Mouse (Mus musculus) layer of hippocampus, postnatal 25 days (tissue): Measurements from ENCODE around the gene 1190002N15Rik. TPM values are rescaled to one million over a fixed set of nuclear protein-coding genes. Genes with fewer than 3 reads are reported as not detected.

Source experiments
- total RNA-seq, 2 experiments: library from RNA; stranded (reverse); gene quantifications; 2 replicates each; pipeline ENCODE4 v1.2.3; 2021

Gene 1190002N15Rik
- total RNA-seq, 2 experiments from 2014 or later: 19.2 to 21.7 TPM

Other genes with a start within 250 kb of the 1190002N15Rik start
- 10 to 100 TPM; 12.3 to 18.0 TPM for gene Slc9a9, start 131.8 kb upstream of the 1190002N15Rik start, total RNA-seq